Mouse (Mus musculus) adrenal gland (tissue): ENCODE results near the gene Nceh1.

Source experiments
- intact Hi-C: fragments of 180-260 bp; cut with DNase I; formaldehyde crosslinking; loops from one replicate; pipeline ENCODE4 v1.15.1; 2025
- long read RNA-seq, 2 experiments: library from polyadenylated mRNA; unstranded; transcript quantifications; one replicate each; pipeline ENCODE4 v2.0.0; 2020; ENCODE audit warnings: borderline replicate concordance in 1 of 2; ENCODE audit not compliant: insufficient replicate concordance in 1 of 2

The Nceh1 gene
- long read RNA-seq, experiment 1, full-length matches to known transcripts: 283 of 310 reads
- long read RNA-seq, experiment 1, partial matches to known transcripts: 9 of 310 reads
- long read RNA-seq, experiment 1, other reads (novel, unspliced or antisense): 18 of 310 reads
- long read RNA-seq, experiment 2, full-length matches to known transcripts: 273 of 302 reads
- long read RNA-seq, experiment 2, partial matches to known transcripts: 4 of 302 reads
- long read RNA-seq, experiment 2, other reads (novel, unspliced or antisense): 25 of 302 reads

DNA sequence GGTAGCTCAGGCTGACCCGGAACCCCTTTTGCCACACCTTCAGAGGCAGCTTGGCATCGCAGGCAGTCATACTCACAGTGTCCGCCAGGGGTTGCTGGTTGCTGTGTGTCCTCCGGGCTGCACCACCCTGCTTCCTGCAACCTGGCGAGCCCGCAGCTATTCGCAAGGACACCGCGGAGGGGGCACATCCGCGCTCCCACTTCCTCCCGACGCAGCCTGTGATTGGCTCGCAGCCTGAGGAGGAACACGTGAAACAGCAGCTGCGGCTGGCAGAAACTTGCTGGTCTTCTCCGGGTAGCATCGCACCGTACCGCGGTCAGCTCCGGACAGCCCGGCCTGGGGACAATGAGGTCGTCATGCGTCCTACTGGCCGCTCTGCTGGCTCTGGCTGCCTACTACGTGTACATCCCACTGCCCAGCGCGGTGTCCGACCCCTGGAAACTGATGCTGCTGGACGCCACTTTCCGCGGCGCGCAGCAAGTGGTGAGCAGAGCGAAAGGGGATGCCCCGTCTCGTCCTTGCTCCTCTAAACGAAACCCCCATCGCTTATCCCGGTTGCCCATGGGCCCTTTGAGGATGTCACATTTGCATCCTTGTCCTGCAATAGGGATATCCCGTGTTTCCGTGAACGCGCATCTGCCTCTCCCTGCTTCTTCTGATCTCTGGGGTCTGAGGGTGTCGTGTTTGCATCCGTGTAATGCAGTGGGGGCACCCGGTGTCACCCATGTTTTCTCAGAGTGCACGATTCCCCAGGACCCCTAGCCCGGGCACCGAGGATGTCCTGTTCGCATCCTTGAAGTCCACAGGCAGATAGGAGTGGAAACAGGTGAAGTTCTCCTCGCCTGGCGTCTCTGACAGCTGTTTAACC lies at the start of gene Nceh1:
Nceh1 (plus strand) TSS at position 233 of the 868 bp plus-strand sequence.
- intact Hi-C loops: loop anchor here (1.0 kb wide), 1 partner anchor 54 kb away; no protein-coding TSS in a partner anchor

DNA sequence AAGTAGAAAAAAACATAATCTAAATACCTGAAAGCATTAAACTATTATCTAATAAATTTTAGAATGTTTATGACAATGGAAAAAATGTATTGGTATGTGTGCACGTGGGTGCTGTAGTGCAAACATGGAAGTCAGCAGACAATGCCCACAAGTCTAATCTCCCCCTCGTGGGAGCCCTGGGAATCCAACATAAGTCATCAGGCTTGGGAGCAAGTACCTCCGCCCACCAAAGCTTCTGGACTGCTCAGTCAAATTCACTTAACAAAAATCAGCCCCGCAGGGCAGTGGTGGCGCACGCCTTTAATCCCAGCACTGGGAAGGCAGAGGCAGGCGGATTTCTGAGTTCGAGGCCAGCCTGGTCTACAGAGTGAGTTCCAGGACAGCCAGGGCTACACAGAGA lies 42.7 kb upstream of the Nceh1 start:
- intact Hi-C loops: no loop called here

DNA sequence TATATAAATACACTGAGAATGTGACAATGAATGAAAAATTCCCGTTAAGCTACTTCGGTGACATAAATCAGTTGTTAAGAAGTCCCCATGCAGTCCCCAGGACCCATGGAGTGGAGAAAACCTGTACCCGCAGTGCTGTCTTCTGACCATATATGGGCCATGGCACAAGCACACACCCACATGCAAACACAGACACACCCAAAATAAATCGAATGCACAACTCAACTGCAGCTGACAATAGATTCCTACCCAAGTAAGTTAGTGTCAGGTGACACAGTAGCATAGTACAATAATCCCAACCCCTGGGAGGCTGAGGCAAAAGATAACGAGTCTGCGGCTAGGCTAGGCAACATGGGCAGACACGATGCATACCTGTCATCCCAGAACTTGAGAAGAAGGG lies 39.2 kb upstream of the Nceh1 start:
- intact Hi-C loops: no loop called here

DNA sequence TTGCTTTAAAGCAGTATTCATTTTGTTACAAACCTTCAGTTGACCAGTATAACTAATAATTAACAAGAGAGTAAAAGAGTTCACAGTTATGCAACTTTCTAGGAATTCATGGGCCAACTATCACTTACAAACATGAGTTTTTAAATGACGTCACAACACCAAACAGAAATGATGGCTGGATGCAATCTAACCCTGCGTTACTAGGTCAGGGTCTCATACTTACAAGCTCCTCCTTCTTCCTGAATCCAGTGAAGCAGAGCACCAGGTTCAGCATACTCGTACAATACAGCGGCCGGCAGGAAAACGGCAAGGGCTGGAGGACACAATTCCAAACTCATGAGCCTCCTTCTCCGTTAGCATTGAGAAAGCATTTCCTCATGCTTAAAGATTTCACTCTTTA lies 37.0 kb upstream of the Nceh1 start:
- intact Hi-C loops: no loop called here

DNA sequence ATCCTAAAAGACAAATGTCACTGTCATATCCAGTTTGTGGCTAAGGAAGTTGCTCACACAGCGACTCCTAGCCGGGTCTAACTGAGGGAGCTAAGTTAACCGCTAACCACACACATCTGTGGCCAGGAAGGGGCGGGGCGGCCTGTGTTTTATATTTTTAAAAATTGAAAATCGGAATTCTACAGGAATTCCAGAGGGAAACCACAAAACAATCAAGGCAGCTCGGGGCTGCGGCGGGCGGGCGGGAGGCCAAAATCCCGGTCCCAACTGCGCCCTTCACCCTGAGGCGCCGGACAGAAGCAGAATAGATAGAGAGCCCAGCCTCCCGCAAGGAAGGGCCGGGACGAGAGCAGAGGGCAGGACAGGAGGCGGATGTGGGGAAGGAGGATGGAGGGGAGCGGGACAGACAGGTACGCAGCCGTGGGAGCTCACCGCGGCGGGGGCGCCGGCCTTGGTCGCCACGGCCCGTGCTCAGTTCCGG lies 29.5 kb upstream of the Nceh1 start:
- intact Hi-C loops: no loop called here

DNA sequence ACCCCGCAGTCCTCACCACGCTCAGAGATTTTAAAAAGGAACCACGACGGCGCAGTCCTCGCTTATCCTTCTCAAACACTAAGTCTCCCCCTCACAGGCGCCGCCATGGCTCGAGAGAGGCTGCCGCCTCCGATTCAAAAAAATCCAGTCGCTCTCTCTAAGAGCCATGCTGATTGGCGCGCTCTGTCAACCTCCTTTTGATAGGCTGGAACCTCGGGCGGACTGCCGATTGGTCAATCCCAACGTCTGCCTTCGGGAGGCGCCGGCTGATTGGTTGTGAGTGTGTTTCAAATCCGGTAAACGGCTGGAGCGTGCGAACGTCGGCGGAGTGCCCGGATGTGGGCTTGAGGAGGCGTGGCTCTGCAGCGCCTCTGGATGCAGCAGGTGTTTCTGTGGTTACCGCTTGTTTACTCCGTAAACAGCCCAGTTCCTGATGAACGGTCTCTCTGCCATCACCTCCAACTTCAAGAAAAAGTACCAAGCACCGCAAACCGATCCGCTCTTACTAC lies 29.0 kb upstream of the Nceh1 start, which contains the start of gene Ect2:
Ect2 (minus strand) TSS at position 178 of the 509 bp plus-strand sequence.
- intact Hi-C loops: no loop called here

DNA sequence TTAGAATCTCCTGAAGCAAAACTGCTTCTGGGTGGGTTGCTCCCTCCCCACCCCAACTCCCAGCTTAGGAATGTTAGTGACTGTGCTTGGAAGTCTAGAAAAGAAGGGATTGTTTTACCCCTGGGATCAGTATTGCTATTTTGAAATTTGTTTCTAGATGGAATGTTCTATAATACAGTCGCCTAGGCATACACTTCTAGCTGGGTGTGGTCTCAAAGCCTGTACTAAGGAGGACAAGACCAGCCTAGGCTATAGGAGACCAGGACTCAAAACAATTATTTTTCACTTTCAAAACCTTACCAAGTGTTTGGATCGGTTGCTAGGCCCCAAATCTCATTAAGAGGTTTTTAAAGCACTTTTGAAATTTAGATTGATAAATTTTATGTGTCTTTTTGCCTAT lies 28.5 kb upstream of the Nceh1 start:
- intact Hi-C loops: no loop called here

DNA sequence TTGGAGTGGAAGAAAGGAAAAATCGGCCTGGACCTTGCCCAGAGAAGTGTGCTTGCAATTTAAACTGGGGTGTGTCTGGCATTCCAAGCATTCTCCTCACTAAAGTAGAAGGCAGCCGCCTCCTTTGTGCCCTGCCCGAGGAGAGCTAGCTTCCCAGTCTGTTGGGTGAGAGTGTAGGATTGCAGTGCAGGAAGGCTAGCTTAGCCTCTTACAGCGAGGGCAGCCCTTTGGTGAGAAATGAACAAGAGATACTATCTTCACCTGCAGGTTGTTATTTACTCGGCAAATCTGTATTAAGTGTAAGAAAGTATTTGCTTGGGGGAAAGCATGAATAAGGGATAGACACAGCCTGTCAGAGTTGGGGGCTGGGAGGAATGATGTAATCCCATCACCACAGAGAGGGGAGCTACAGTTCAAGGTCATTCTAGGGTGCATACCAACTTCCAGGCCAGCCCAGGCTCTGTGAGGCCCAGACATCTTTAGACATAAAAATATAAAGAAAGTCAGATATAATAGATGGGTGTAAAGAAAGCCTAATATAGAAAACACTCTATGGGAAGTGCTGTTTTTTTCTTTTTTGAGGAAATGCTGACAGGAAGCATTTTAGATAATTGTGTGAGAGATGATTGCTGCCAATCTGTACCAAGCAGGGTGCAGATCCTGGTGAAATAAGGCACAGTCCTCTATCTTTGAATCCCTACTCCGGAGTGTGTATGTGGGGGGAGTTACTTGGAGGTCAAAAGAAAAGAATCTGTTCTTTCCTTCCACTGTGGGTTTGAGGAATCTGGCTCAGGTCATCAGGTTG lies 27.5 kb upstream of the Nceh1 start:
- intact Hi-C loops: no loop called here

DNA sequence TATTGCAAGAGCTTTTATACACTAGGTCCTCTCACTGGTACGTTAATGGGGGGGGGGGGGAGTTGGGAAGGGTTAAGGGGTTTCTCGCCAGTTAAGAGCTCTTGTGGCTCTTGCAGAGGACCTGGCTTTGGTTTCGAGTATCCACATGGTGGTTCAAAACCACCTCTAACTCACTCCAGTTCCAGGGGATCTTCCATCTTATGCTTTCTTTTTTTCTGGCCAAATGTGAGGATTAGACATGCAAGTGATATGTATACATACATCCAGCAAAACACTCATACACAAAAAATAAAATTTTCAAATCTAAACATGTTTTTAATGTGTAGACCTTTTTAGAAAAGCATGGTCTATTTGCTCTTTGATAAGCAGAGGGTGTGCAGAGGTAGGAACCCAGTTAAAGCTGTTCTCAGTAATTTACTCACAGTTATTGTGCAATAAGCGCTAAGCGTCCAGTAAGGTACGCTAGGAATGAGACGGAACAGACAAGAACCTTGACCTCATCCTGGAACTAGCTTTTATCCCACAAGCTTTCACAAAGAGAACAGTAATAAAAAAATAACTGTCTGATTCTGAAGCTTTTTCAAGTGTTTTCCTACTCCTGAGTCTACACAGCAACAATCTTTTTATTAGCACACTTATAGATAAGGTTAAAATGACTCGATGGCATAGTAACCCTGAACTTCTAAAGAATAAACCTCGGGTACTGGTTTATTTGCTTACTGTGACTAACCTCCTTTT lies 26.7 kb upstream of the Nceh1 start:
- intact Hi-C loops: no loop called here

DNA sequence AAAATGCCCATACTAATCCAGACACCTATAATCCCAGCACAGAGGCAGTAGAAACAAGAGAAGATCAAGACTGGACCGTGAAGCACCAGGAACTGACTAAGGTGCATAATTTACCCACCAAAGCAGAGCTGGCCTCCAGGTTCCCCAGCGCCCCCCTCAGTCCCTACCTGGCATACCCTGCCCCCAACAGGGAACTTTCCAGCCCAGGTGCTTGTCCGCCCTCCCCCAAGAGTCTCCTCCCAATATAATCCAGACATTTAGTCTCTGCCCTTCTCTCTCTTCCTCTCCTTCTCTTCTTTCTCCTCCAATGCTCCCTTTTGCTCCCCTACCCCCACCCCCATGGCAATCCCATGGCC lies 26.2 kb upstream of the Nceh1 start:
- intact Hi-C loops: no loop called here

DNA sequence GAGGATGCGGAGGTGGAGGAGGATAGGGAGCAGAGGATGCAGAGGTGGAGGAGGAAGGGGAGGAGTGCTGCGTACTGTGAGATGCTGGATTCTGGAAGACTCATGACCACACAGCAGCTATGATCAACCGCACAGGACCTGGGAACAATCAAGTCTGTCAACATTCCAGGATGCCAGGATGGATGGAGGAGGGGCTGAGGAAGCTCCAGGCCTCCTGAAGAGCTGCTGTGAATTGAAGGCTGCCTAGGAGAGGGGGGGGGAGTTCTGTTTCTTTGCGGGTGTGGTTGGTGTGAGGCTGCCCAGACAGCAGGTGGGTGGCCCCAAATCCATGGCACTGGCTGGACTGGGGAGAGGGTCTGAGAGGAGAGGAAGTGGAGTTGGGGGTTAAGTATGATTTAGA lies 23.9 kb upstream of the Nceh1 start:
- intact Hi-C loops: no loop called here

DNA sequence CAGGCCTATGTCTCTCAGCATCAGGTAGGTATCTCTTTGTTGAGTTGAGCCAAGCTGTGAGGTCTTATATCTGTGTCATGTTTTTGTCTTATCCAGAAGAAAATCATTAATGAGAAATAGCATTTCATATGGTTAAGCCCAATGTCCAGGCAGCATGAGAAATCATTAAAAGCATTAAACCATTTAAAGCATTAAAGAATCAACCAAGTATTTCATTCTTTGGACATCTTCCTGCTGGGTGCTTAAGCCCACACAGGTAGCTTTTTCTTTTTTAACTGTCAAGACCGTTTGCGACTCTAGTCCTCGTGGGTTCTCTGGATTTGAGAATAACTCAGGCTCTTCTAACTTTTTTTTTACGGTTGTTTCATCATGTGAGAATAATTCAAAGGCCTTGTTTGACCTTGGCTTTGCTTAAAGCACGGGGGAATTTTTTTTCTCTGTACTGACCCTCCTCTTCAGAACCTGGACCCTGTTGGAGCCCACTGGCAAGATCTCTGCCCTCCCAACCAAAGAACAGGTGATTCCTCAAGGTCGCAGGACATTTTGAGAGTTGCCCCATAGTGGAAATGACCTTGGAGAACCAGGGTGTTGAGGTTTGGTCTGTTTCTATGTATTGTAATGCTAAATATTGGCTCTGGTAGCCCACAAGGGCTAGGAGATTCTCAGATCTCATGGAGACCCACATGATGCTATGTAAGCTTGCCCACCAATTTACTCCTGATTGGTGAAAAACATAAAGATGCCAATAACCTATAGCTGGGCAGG lies 20.9 kb upstream of the Nceh1 start:
- intact Hi-C loops: no loop called here

DNA sequence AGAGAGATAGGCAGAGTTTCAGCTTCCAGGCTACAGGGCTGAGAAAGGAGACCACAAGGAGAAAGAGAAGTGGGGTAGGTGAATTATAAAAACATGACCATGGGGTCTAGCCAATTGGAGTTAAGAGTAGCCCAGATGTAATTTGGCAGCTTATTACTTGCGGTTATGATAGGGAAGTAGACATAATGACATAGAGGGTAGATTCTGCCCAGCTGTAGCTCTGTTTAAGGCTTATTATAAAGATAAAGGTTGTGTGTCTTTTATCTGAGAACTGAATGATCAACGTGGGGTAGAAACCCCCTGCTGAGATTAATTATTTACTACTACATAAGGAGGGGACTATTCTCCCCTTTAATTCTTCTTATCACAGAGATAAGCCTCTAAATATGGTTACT lies 20.4 kb upstream of the Nceh1 start:
- intact Hi-C loops: no loop called here

DNA sequence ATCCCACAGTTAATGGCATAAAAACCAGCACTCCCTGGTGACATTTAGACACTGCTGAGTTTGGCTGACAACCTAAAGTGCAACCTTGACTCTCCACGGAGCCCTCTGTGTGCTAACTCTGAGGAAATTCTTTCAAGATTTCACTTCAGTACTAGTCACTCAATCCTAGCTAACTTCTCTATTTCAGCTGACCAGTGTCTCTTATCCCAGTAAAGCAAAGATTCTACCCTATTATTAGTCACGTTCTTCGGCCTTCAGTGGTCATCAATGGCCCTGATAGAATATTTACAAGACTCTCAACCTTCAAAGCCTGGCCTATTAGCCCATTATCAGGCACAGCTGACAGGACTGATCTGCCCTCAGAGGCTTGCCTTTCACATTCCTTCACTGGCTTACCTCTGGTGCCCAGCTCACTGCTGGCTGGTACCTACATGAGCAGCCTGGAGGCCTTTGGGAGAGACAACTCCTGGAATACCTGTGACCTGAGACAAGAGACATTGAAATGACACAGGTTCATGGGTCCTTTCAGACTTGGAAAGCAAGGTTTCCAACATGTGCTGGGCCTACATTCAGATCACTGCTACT lies 17.2 kb upstream of the Nceh1 start:
- intact Hi-C loops: no loop called here

DNA sequence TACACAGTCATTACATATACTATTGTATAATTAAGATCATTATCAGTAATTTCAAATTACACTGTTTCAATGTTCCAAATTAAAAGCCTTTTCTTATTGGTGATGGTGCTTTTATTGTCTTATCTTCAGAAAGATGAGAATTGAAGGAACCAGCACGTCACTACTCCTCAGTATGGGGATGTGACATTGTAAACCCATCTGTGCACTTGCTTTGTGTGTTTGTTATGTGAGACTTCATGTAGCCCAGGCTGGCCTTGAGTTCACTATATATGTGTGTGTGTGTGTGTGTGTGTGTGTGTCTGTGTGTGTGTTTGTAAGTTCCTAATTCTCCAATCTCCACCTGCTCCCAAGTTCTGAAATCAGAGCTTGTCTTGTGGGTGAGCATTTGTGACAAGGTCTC lies 12.5 kb upstream of the Nceh1 start:
- intact Hi-C loops: no loop called here

DNA sequence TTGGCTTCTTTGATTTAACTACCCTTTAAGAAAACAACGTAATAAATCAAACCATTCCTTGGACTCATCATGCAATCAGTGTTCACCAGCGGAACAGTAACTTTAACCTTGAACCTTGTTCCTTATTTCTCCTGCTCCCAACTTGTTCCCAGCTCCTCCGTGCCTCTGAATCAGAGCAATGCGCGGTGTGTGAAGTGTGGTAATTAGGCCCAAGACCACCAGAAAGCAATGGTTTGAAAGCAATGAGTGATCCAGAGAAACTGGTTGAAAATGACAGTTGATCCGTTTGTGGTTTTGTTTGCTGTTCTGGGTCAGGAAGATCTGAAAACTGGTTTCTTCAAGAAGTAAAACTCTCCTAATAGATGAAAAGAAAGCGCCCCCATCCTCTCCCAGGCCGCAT lies 3.1 kb upstream of the Nceh1 start:
- intact Hi-C loops: no loop called here

DNA sequence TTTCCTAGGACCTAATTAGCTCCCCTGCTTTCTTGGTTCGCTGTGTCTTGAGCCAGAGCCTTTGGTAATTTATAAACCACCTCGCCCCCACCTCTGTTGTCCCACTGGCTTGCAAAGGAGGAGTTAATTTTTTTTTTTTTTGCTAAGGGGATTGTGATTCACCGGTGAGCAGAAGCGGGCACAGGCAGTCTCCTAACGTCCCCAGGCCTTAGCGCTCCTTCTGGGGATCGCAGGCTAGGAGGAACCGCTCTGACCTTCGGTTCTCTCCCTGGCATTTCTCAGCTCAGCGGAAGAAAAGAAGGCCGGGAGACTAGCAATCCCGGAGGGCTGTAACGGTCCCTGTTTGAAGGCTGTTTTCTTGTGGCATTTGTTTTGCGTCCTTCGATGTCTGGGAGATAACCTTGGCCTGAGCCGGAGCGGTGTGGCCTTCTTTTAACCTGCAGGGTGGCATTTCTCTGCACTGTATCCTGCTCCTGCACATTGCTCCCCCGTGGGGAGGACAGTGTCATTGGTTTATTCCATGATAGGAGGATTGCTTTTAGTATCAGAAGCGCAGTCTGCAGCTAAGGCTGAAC lies 923 bp downstream of the Nceh1 start:
- intact Hi-C loops: no loop called here

DNA sequence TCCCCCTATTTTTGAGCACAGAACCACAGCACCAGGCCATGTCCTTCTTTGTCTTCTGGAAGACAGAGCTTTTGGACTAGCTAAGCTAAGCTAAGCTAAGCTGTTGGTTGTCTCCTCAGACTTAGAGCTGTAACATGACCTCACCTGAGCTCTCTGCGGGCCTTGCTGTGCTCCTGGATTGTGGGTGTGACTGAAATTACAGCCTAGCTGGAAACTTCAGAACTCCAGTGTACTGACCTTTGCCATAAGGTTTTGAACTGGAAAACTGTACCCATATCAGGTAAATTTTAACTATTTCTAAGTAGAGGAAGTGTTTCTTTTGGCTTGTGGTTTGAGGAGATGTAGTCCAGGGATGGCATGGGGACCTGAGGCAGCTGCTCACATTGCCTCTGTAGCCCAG lies 5.6 kb downstream of the Nceh1 start:
- intact Hi-C loops: no loop called here
